Mouse (Mus musculus): ENCODE data around the gene Apoh. TPM values are rescaled to one million over a fixed set of nuclear protein-coding genes. Genes with fewer than 3 reads are reported as not detected.
A peak's percentile ranks its signal among the peaks of the same experiment; 100 is the strongest.

Gene Apoh
- polyA plus RNA-seq, 1 experiment from 2014 or later, result 0.14 TPM

GRCm38 (mm10) chr11:108356020-108356419 lies 12.9 kb downstream of the Apoh start:
- Histone ChIP-seq H3K36me3 (ENCODE audit: control insufficient read depth, insufficient read depth, low read length) (no peaks in the 10 kb centered on the region), H3K27me3 (replicated peaks; ENCODE audit: control insufficient read depth, insufficient read depth, low read length) (no peaks in the 10 kb centered on the region), H3K4me1 (ENCODE audit: control insufficient read depth, insufficient read depth, low read length) (no peaks in the 10 kb centered on the region), H3K4me3 (ENCODE audit: low read depth, low read length) (no peak overlapping the region), H3K9me3 (ENCODE audit: control insufficient read depth, low read length) (no peaks in the 10 kb centered on the region), H3K4me2 (ENCODE audit: low read depth, low read length) (no peak overlapping the region), H3K27ac (replicated peaks; ENCODE audit: low read depth, low read length) (no peak overlapping the region), H3K9ac (ENCODE audit: low read depth, low read length) (no peak overlapping the region)
- WGBS, result 78% methylated on average over 4 of the region's 4 CpGs
- no peak for ATAC-seq (ENCODE audit: low read depth)
- no peak for DNase-seq (ENCODE audit: low spot score)

GRCm38 (mm10) chr11:108358911-108359310 lies 15.8 kb downstream of the Apoh start:
- H3K27ac ChIP-seq (replicated peaks; ENCODE audit: low read depth, low read length), result no peak overlapping the region
- no peaks in the 10 kb centered on the region for H3K4me1 ChIP-seq (ENCODE audit: control insufficient read depth, insufficient read depth, low read length)
- no peak overlapping the region for H3K9ac ChIP-seq (ENCODE audit: low read depth, low read length)
- ATAC-seq (ENCODE audit: low read depth) (no peak), DNase-seq (ENCODE audit: low spot score) (no peak)
- H3K9me3 ChIP-seq (ENCODE audit: control insufficient read depth, low read length), result no peaks in the 10 kb centered on the region
- H3K36me3 ChIP-seq (ENCODE audit: control insufficient read depth, insufficient read depth, low read length), result no peaks in the 10 kb centered on the region
- 81% methylated on average over 6 of the region's 6 CpGs for WGBS
- H3K27me3 ChIP-seq (replicated peaks; ENCODE audit: control insufficient read depth, insufficient read depth, low read length), result no peaks in the 10 kb centered on the region
- no peak overlapping the region for H3K4me3 ChIP-seq (ENCODE audit: low read depth, low read length)
- no peak overlapping the region for H3K4me2 ChIP-seq (ENCODE audit: low read depth, low read length)

GRCm38 (mm10) chr11:108360983-108361382 lies 17.8 kb downstream of the Apoh start:
- no peaks in the 10 kb centered on the region for H3K27me3 ChIP-seq (replicated peaks; ENCODE audit: control insufficient read depth, insufficient read depth, low read length)
- H3K36me3 ChIP-seq (ENCODE audit: control insufficient read depth, insufficient read depth, low read length), result no peaks in the 10 kb centered on the region
- DNase-seq (ENCODE audit: low spot score) (no peak), ATAC-seq (ENCODE audit: low read depth) (no peak)
- no peak overlapping the region for H3K4me2 ChIP-seq (ENCODE audit: low read depth, low read length)
- H3K4me1 ChIP-seq (ENCODE audit: control insufficient read depth, insufficient read depth, low read length), result 0 out of 2 replicates have a peak, but pooled peaks cover 7% of the 10 kb centered on the region
- H3K9me3 ChIP-seq (ENCODE audit: control insufficient read depth, low read length), result no peaks in the 10 kb centered on the region
- no peak overlapping the region for H3K9ac ChIP-seq (ENCODE audit: low read depth, low read length)
- H3K27ac ChIP-seq (replicated peaks; ENCODE audit: low read depth, low read length), result no peak overlapping the region
- WGBS, result 84% methylated on average over 4 of the region's 4 CpGs
- no peak overlapping the region for H3K4me3 ChIP-seq (ENCODE audit: low read depth, low read length)

- DNase-seq (ENCODE audit: low spot score) (no peak), ATAC-seq (ENCODE audit: low read depth) (no peak)
- no peaks in the 10 kb centered on the region for H3K9me3 ChIP-seq (ENCODE audit: control insufficient read depth, low read length)
- no peak overlapping the region for H3K4me3 ChIP-seq (ENCODE audit: low read depth, low read length)
- H3K36me3 ChIP-seq (ENCODE audit: control insufficient read depth, insufficient read depth, low read length), result no peaks in the 10 kb centered on the region
- no peaks in the 10 kb centered on the region for H3K27me3 ChIP-seq (replicated peaks; ENCODE audit: control insufficient read depth, insufficient read depth, low read length)
- 92% methylated on average over 5 of the region's 5 CpGs for WGBS
- H3K9ac ChIP-seq (ENCODE audit: low read depth, low read length), result no peak overlapping the region
- H3K4me2 ChIP-seq (ENCODE audit: low read depth, low read length), result no peak overlapping the region
- H3K27ac ChIP-seq (replicated peaks; ENCODE audit: low read depth, low read length), result no peak overlapping the region
- 0 out of 2 replicates have a peak, but pooled peaks cover 7% of the 10 kb centered on the region for H3K4me1 ChIP-seq (ENCODE audit: control insufficient read depth, insufficient read depth, low read length)
These were observed 19.8 kb downstream of the Apoh start for GRCm38 (mm10) chr11:108362965-108363364.

- 67% methylated on average over 4 of the region's 4 CpGs for WGBS
- Histone ChIP-seq H3K9me3 (ENCODE audit: control insufficient read depth, low read length) (no peaks in the 10 kb centered on the region), H3K4me3 (ENCODE audit: low read depth, low read length) (no peak overlapping the region), H3K27ac (replicated peaks; ENCODE audit: low read depth, low read length) (no peak overlapping the region), H3K27me3 (replicated peaks; ENCODE audit: control insufficient read depth, insufficient read depth, low read length) (no peaks in the 10 kb centered on the region), H3K4me1 (ENCODE audit: control insufficient read depth, insufficient read depth, low read length) (0 out of 2 replicates have a peak, but pooled peaks cover 7% of the 10 kb centered on the region), H3K4me2 (ENCODE audit: low read depth, low read length) (no peak overlapping the region), H3K36me3 (ENCODE audit: control insufficient read depth, insufficient read depth, low read length) (no peaks in the 10 kb centered on the region), H3K9ac (ENCODE audit: low read depth, low read length) (no peak overlapping the region)
- DNase-seq (ENCODE audit: low spot score), result no peak
- no peak for ATAC-seq (ENCODE audit: low read depth)
These were observed 20.8 kb downstream of the Apoh start for GRCm38 (mm10) chr11:108363991-108364390.

- 0 out of 2 replicates have a peak, but pooled peaks have one; percentile 12 for ATAC-seq (ENCODE audit: low read depth)
- no peak overlapping the region for H3K4me2 ChIP-seq (ENCODE audit: low read depth, low read length)
These were observed 21.9 kb downstream of the Apoh start for GRCm38 (mm10) chr11:108364945-108365589.

GRCm38 (mm10) chr11:108365600-108365999 lies 22.4 kb downstream of the Apoh start:
- H3K4me3 ChIP-seq (ENCODE audit: low read depth, low read length), result no peak overlapping the region
- ATAC-seq (ENCODE audit: low read depth) (no peak), DNase-seq (ENCODE audit: low spot score) (no peak)
- no peaks in the 10 kb centered on the region for H3K9me3 ChIP-seq (ENCODE audit: control insufficient read depth, low read length)
- H3K4me1 ChIP-seq (ENCODE audit: control insufficient read depth, insufficient read depth, low read length), result 0 out of 2 replicates have a peak, but pooled peaks cover 7% of the 10 kb centered on the region
- H3K27ac ChIP-seq (replicated peaks; ENCODE audit: low read depth, low read length), result no peak overlapping the region
- WGBS, result 68% methylated on average over 7 of the region's 7 CpGs
- H3K4me2 ChIP-seq (ENCODE audit: low read depth, low read length), result no peak overlapping the region
- no peaks in the 10 kb centered on the region for H3K27me3 ChIP-seq (replicated peaks; ENCODE audit: control insufficient read depth, insufficient read depth, low read length)
- no peak overlapping the region for H3K9ac ChIP-seq (ENCODE audit: low read depth, low read length)
- no peaks in the 10 kb centered on the region for H3K36me3 ChIP-seq (ENCODE audit: control insufficient read depth, insufficient read depth, low read length)

More at GRCm38 (mm10) chr11:108364945-108365589, 21.9 kb downstream of the Apoh start:
- 39% methylated on average over 5 of the region's 7 CpGs for WGBS
- no peaks in the 10 kb centered on the region for H3K36me3 ChIP-seq (ENCODE audit: control insufficient read depth, insufficient read depth, low read length)
- 0 out of 2 replicates have a peak, but pooled peaks cover 7% of the 10 kb centered on the region for H3K4me1 ChIP-seq (ENCODE audit: control insufficient read depth, insufficient read depth, low read length)
- DNase-seq (ENCODE audit: low spot score), result peak; percentile 28
- H3K9ac ChIP-seq (ENCODE audit: low read depth, low read length), result no peak overlapping the region
- H3K9me3 ChIP-seq (ENCODE audit: control insufficient read depth, low read length), result no peaks in the 10 kb centered on the region
- no peak overlapping the region for H3K27ac ChIP-seq (replicated peaks; ENCODE audit: low read depth, low read length)
- H3K27me3 ChIP-seq (replicated peaks; ENCODE audit: control insufficient read depth, insufficient read depth, low read length), result no peaks in the 10 kb centered on the region
- H3K4me3 ChIP-seq (ENCODE audit: low read depth, low read length), result no peak overlapping the region

- H3K9me3 ChIP-seq (ENCODE audit: control insufficient read depth, low read length), result no peaks in the 10 kb centered on the region
- ATAC-seq (ENCODE audit: low read depth), result no peak
- no peak overlapping the region for H3K4me3 ChIP-seq (ENCODE audit: low read depth, low read length)
- no peaks in the 10 kb centered on the region for H3K27me3 ChIP-seq (replicated peaks; ENCODE audit: control insufficient read depth, insufficient read depth, low read length)
- H3K4me2 ChIP-seq (ENCODE audit: low read depth, low read length), result no peak overlapping the region
- no peaks in the 10 kb centered on the region for H3K36me3 ChIP-seq (ENCODE audit: control insufficient read depth, insufficient read depth, low read length)
- no peak overlapping the region for H3K27ac ChIP-seq (replicated peaks; ENCODE audit: low read depth, low read length)
- WGBS, result 58% methylated on average over 1 of the region's 1 CpGs
- H3K4me1 ChIP-seq (ENCODE audit: control insufficient read depth, insufficient read depth, low read length), result 0 out of 2 replicates have a peak, but pooled peaks cover 7% of the 10 kb centered on the region
- no peak overlapping the region for H3K9ac ChIP-seq (ENCODE audit: low read depth, low read length)
- DNase-seq (ENCODE audit: low spot score), result peak; percentile 40
These were observed 23.9 kb downstream of the Apoh start for GRCm38 (mm10) chr11:108367046-108367445.

- no peak overlapping the region for H3K4me2 ChIP-seq (ENCODE audit: low read depth, low read length)
- 93% methylated on average over 7 of the region's 7 CpGs for WGBS
- H3K36me3 ChIP-seq (ENCODE audit: control insufficient read depth, insufficient read depth, low read length), result no peaks in the 10 kb centered on the region
- H3K9ac ChIP-seq (ENCODE audit: low read depth, low read length), result no peak overlapping the region
- no peak overlapping the region for H3K4me3 ChIP-seq (ENCODE audit: low read depth, low read length)
- no peaks in the 10 kb centered on the region for H3K9me3 ChIP-seq (ENCODE audit: control insufficient read depth, low read length)
- no peaks in the 10 kb centered on the region for H3K4me1 ChIP-seq (ENCODE audit: control insufficient read depth, insufficient read depth, low read length)
- DNase-seq (ENCODE audit: low spot score) (no peak), ATAC-seq (ENCODE audit: low read depth) (no peak)
- H3K27ac ChIP-seq (replicated peaks; ENCODE audit: low read depth, low read length), result no peak overlapping the region
- no peaks in the 10 kb centered on the region for H3K27me3 ChIP-seq (replicated peaks; ENCODE audit: control insufficient read depth, insufficient read depth, low read length)
These were observed 33.7 kb downstream of the Apoh start for GRCm38 (mm10) chr11:108376815-108377214.
